Mouse (Mus musculus): ENCODE measurements around the gene Cpsf7.

Gene Cpsf7

GRCm38 (mm10) chr19:10561558-10562314 lies 36.7 kb downstream of the Cpsf7 start:
- no peak for DNase-seq

- DNase-seq: no peak
Measured at GRCm38 (mm10) chr19:10562351-10562750, 37.3 kb downstream of the Cpsf7 start.

GRCm38 (mm10) chr19:10564278-10564677 lies 39.2 kb downstream of the Cpsf7 start:
- DNase-seq: no peak

- DNase-seq: no peak
Measured at GRCm38 (mm10) chr19:10565217-10565616, 40.2 kb downstream of the Cpsf7 start.

GRCm38 (mm10) chr19:10569627-10570026 lies 44.6 kb downstream of the Cpsf7 start:
- no peak for DNase-seq

- peak; percentile 87 for DNase-seq
Measured at GRCm38 (mm10) chr19:10576690-10577561, 51.9 kb downstream of the Cpsf7 start, which contains the start of the genes Cyb561a3 and Tmem138. Gene Cyb561a3 (plus strand): TSS chr19:10577172. Gene Tmem138 (minus strand): TSS chr19:10577362.

GRCm38 (mm10) chr19:10580102-10580501 lies 55.0 kb downstream of the Cpsf7 start:
- no peak for DNase-seq

- DNase-seq: no peak
Measured at GRCm38 (mm10) chr19:10580761-10581160, 55.7 kb downstream of the Cpsf7 start.

- DNase-seq: no peak
Measured at GRCm38 (mm10) chr19:10581984-10582383, 56.9 kb downstream of the Cpsf7 start.

- no peak for DNase-seq
Measured at GRCm38 (mm10) chr19:10583550-10584146, 58.6 kb downstream of the Cpsf7 start.

- no peak for DNase-seq
Measured at GRCm38 (mm10) chr19:10585112-10585511, 60.0 kb downstream of the Cpsf7 start.

- no peak for DNase-seq
Measured at GRCm38 (mm10) chr19:10587231-10587630, 62.2 kb downstream of the Cpsf7 start.

- no peak for DNase-seq
Measured at GRCm38 (mm10) chr19:10589127-10589857, 64.2 kb downstream of the Cpsf7 start.

GRCm38 (mm10) chr19:10590301-10590700 lies 65.2 kb downstream of the Cpsf7 start:
- DNase-seq: no peak

GRCm38 (mm10) chr19:10591659-10592377 lies 66.8 kb downstream of the Cpsf7 start:
- DNase-seq: no peak
